Mouse (Mus musculus) brain, embryonic 14.5 days (tissue): ENCODE measurements at regions not wholly inside any gene's neighbourhood (a gene's known extent, or its start where the extent isn't known, plus 50 kb on each side); places are given as distances from the start of the nearest gene placed in this dataset.

Experiments
- CTCF ChIP-seq: fragments of 200-500 bp; IDR thresholded peaks from 2 replicates; pipeline ENCODE4 v1.5.1; 2012; ENCODE audit warnings: inconsistent platforms, mild to moderate bottlenecking, moderate library complexity, borderline replicate concordance; ENCODE audit not compliant: insufficient read depth, insufficient read length; ENCODE audit errors: extremely low read depth
- POLR2A ChIP-seq: fragments of 200-500 bp; IDR thresholded peaks from 2 replicates; pipeline ENCODE4 v1.6.1; 2012; ENCODE audit warnings: mild to moderate bottlenecking, inconsistent platforms, borderline replicate concordance; ENCODE audit not compliant: poor library complexity, insufficient read depth, insufficient read length, severe bottlenecking; ENCODE audit errors: extremely low read depth

GRCm38 (mm10) chr5:45049410-45049809 lies 249.9 kb upstream of the Ldb2 start:
- TF ChIP-seq CTCF = no peak
- no peak for TF ChIP-seq POLR2A
